Mouse (Mus musculus): Measurements from ENCODE around the gene Lypd6b. TPM values are rescaled to one million over a fixed set of nuclear protein-coding genes. Genes with fewer than 3 reads are reported as not detected.

Gene Lypd6b
- 5.1 TPM for polyA plus RNA-seq (2017; shearing (Covaris generic))

DNA sequence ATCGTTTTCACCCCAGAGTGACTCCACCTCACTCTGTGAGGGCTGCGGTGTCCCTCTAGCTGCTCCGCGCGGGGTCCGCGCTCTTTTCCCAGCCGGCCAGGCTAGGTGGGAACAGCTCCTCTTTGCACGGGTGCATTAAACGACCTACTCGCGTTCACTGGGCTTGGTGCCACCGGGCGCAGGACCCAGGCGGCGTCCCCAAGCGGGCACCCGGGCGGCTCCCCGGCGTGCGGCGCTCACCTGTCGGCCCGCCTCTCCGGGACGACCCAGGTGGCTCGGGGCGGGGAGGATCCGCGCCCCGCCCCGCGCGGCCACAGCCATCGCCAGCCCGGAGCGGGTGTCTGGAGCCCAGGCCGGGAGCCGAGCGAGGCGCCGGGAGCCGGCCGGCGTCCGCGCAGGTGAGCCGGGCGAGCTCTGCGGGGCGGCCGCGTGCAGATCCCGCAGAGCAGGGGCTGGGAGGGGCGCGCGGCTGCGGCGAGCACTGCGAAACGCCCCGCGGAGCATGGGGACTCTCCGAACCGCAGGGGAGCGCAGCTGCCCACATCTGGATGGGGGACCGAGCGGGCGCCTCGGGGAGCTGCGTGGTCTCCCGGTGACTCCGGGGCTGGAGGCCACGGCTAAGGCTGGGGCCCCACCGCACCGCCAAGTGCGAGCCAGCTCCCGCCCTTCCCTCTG, at the start of gene Lypd6b:
Gene Lypd6b (plus strand): TSS at position 313 of the 675 bp plus-strand sequence.

Other genes starting within 250 kb of the Lypd6b start
- 2.0 TPM for gene Kif5c, start 168.4 kb upstream of the Lypd6b start, polyA plus RNA-seq (2017; shearing (Covaris generic))